Mouse (Mus musculus) G1E (cell line): Measurements from ENCODE around the gene Fhit. TPM values are rescaled to one million over a fixed set of nuclear protein-coding genes. Genes with fewer than 3 reads are reported as not detected.
"Not testable (repeated sequence)": the region's sequence is repeated elsewhere in the genome, so short reads cannot be mapped to it uniquely, and the experiment has no call there.

Experiments
- ATAC-seq: 2 replicates; pipeline ENCODE4 v1.8.0; 2016; ENCODE audit warnings: mild to moderate bottlenecking; ENCODE audit not compliant: insufficient number of reproducible peaks, poor library complexity, low FRiP score, severe bottlenecking; ENCODE audit errors: extremely low read depth
- DNase-seq: peaks from one replicate; pipeline ENCODE4 v3.0.0; 2012; ENCODE audit warnings: low spot score
- H3K27me3 ChIP-seq: 2 replicates; pipeline ENCODE4 v1.6.1; 2012; ENCODE audit warnings: mild to moderate bottlenecking, low read length, inconsistent platforms; ENCODE audit not compliant: insufficient read depth
- H3K36me3 ChIP-seq: replicated peaks from 2 replicates; pipeline ENCODE3; 2012; ENCODE audit warnings: mild to moderate bottlenecking, inconsistent platforms
- H3K4me1 ChIP-seq: 2 replicates; pipeline ENCODE4 v1.6.1; 2012; ENCODE audit warnings: low read depth, low read length, inconsistent platforms, mixed read lengths; ENCODE audit not compliant: insufficient read depth
- H3K4me3 ChIP-seq: 2 replicates; pipeline ENCODE4 v1.5.1; 2012; ENCODE audit warnings: low read depth, mild to moderate bottlenecking, inconsistent platforms, low read length, moderate library complexity, mixed read lengths
- H3K9me3 ChIP-seq: replicated peaks from 2 replicates; pipeline ENCODE4 v1.6.1; 2012; ENCODE audit warnings: inconsistent platforms
- CTCF ChIP-seq: IDR thresholded peaks from 2 replicates; pipeline ENCODE4 v1.5.1; 2012; ENCODE audit warnings: low read depth, low read length, inconsistent platforms, mixed read lengths
- GATA1 ChIP-seq: IDR thresholded peaks from 2 replicates; pipeline ENCODE4 v1.6.1; 2012; ENCODE audit warnings: borderline replicate concordance, low read length, inconsistent platforms, mixed read lengths
- GATA2 ChIP-seq: IDR thresholded peaks from 2 replicates; pipeline ENCODE4 v1.6.1; 2012; ENCODE audit warnings: low read depth, low read length, inconsistent platforms, borderline replicate concordance
- POLR2AphosphoS5 ChIP-seq: IDR thresholded peaks from 2 replicates; pipeline ENCODE4 v1.6.1; 2012; ENCODE audit warnings: low read depth, low read length, inconsistent platforms; ENCODE audit not compliant: insufficient replicate concordance
- TAL1 ChIP-seq: conservative IDR thresholded peaks from 2 replicates; pipeline ENCODE4 v1.6.1; 2012; ENCODE audit warnings: low read depth, low read length, inconsistent platforms, mixed read lengths
- polyA plus RNA-seq: library from polyadenylated mRNA; stranded (reverse); fragments of >175 nt; gene quantifications from 2 replicates; pipeline ENCODE4 v1.2.3, GENCODE M21; 2012
- total RNA-seq, 2 experiments: library from RNA; stranded (forward) in 1 of 2; stranded (reverse) in 1 of 2; fragments of 200-1000 nt in 1 of 2; fragments of >200 nt in 1 of 2; fragmentation: Nextera tagmentation in 1 of 2; gene quantifications; 2 replicates each; pipeline ENCODE4 v1.2.3; 2014 to 2017

Fhit gene
- total and polyA plus RNA-seq, 3 experiments: not detected

DNA sequence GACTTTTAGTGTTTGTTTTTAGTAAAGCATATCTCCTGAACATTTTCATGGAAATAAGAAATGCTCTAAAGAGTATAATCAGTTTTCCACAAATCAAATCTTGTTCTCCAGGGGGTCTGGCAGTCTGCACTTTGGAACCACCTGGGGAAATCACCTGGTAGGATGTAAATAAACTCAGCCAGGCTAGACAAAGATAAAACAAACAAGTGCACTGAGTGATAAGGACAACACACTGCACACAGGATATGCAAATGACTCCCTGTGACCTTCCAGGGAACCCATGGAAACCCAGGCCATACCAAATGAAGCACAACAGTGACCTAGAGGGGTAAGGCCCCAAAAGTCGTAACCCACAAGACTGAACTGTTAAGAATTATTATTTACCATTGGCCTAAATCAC lies 364.2 kb downstream of the Fhit start:
- no peaks in the 10 kb centered on the region for H3K27me3 ChIP-seq
- H3K9me3 ChIP-seq: no peaks in the 10 kb centered on the region
- ATAC-seq (no peak), DNase-seq (no peak)
- TF ChIP-seq TAL1 (no peak), GATA2 (no peak), CTCF (no peak), POLR2AphosphoS5 (no peak), GATA1 (no peak)
- H3K4me3 ChIP-seq: no peak overlapping the region
- H3K4me1 ChIP-seq: no peaks in the 10 kb centered on the region
- no peaks in the 10 kb centered on the region for H3K36me3 ChIP-seq

DNA sequence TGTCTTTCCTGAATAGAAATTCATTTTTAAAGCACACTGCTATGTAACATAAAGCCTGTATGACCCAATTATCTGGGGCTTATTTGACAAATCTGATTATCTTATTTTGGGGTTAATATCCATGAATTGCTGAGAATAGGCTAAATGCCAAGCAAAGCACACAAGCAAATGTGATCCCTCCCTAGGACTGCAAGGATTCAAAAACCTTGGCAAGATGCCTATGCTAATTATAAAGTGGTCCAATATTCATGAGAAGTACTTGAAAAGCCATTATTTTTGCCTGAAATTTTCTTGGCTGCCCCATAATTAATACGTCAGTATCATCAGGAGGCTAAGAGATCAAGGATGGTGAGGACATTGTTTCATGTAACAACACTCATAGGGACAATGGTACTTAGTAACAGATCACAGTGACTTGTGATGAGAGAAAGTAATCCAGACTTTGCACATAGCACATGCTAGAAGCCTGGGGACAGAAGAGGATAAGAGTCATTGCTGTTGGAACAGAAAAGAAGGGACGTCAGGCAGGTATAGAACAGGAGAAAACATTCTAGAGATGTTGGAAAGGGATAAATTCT lies 366.2 kb downstream of the Fhit start:
- no peak for DNase-seq
- TF ChIP-seq GATA2 (no peak), GATA1 (no peak), CTCF (no peak), TAL1 (no peak), POLR2AphosphoS5 (no peak)
- no peak for ATAC-seq
- no peaks in the 10 kb centered on the region for H3K36me3 ChIP-seq
- no peak overlapping the region for H3K4me3 ChIP-seq
- no peaks in the 10 kb centered on the region for H3K27me3 ChIP-seq
- H3K9me3 ChIP-seq: no peaks in the 10 kb centered on the region
- H3K4me1 ChIP-seq: no peaks in the 10 kb centered on the region

DNA sequence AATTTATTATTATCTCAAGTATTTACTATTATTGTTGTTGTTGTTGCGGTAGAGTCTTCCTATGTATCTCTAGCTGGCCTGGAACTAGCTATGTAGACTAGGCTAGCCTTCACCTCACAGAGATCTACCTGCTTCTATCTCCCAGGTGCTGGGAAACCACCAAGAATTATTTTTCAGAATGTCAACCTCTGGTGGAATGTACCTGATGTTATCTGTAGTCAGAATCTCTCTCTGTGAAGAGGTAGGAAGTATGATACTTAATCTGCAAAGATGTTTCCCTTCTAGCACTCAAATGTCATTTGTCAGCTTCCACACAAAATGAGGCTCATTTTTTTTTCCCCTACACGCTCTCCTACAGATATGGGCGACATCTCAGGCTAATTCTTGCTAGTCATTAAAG lies 377.9 kb downstream of the Fhit start:
- TF ChIP-seq CTCF (no peak), POLR2AphosphoS5 (no peak), TAL1 (no peak), GATA1 (no peak), GATA2 (no peak)
- Histone ChIP-seq H3K9me3 (0 out of 2 replicates have a peak, but pooled peaks cover 2% of the 10 kb centered on the region), H3K4me3 (no peak overlapping the region), H3K4me1 (no peaks in the 10 kb centered on the region), H3K27me3 (no peaks in the 10 kb centered on the region), H3K36me3 (no peaks in the 10 kb centered on the region)
- no peak for ATAC-seq
- DNase-seq: no peak

DNA sequence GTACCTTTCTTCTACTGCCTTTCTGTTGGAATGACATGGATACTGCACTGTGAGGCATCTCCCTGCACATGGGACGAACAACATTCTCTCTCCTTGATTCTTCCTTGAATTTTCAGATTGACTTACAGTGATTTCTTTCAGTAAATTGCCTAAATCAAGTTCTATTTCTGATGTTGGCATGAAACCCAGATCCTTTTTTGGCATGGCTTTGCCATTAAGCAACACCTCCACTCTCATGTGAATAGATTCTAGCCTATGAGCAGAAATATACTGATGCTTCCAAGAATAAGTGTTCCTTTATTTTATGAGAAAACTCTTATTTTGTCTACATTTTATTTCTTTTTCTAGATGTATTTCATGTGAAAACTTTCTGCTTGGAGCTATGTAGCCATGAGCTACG lies 383.1 kb downstream of the Fhit start:
- no peaks in the 10 kb centered on the region for H3K27me3 ChIP-seq
- ATAC-seq (no peak), DNase-seq (no peak)
- no peaks in the 10 kb centered on the region for H3K4me1 ChIP-seq
- H3K36me3 ChIP-seq: no peaks in the 10 kb centered on the region
- TF ChIP-seq GATA2 (no peak), TAL1 (no peak), GATA1 (no peak), POLR2AphosphoS5 (no peak), CTCF (no peak)
- no peak overlapping the region for H3K4me3 ChIP-seq
- H3K9me3 ChIP-seq: 0 out of 2 replicates have a peak, but pooled peaks cover 2% of the 10 kb centered on the region

DNA sequence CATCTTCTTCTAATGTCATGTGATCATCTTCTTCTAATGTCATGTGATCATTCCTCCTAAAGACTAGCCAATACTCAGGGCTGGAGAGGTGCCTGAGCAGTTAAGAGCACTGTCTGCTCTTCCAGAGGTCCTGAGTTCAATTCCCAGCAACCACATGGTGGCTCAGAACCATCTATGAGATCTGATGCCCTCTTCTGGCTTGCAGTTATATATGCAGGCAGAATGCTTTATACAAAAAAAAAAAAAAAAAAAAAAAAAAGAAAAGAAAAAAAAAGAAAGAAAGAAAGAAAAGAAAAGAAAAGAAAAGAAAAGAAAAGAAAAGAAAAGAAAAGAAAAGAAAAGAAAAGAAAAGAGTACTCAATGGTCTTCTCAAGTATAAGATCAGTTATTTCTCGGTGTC lies 407.0 kb downstream of the Fhit start:
- not testable (repeated sequence) for DNase-seq, ATAC-seq, H3K4me3 ChIP-seq, H3K27me3 ChIP-seq, H3K36me3 ChIP-seq, H3K4me1 ChIP-seq, H3K9me3 ChIP-seq

DNA sequence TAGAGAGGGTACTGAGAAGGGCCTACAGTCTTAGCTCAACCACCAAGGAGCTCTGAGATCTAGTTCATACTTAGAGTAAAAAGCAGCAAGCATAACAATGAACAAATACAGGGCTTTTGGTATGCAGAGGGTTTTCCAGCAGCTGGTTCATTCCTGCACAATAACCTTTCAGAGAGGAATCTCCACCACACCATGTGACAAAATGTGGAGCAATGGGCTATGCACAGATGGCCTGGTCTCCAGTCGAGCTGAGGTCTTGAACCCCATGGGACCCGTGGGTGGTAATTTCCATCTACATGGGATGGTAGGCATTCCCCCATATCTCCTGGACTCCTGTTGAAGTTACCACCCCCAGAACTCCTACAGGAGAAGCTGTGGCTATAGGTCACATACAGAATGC lies 423.8 kb downstream of the Fhit start:
- H3K36me3 ChIP-seq: no peaks in the 10 kb centered on the region
- no peak overlapping the region for H3K4me3 ChIP-seq
- H3K4me1 ChIP-seq: no peaks in the 10 kb centered on the region
- H3K9me3 ChIP-seq: 0 out of 2 replicates have a peak, but pooled peaks cover 2% of the 10 kb centered on the region
- TF ChIP-seq POLR2AphosphoS5: no peak
- no peak for TF ChIP-seq GATA1
- no peak for TF ChIP-seq CTCF
- no peak for TF ChIP-seq TAL1
- TF ChIP-seq GATA2: no peak
- no peaks in the 10 kb centered on the region for H3K27me3 ChIP-seq
- DNase-seq (no peak), ATAC-seq (no peak)

DNA sequence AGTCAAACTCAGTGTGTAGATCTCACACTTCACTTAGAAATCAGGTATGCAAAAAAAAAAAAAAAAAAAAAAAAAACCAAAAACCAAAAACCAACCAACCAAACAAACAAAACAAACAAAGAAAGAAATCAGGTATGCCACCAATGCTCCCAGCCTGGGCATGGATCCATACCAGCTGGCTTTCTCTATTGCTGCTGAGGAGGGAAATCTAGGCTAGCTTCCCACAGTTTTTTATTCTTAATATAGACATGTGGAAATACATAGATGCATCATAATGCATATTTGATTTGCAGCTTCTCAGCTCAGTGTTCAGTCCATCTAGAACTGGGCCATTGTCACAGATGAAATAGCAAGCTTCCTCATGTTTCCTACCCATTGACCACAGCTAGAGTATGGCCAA lies 439.3 kb downstream of the Fhit start:
- ATAC-seq (no peak), DNase-seq (no peak)
- Histone ChIP-seq H3K4me3 (no peak overlapping the region), H3K36me3 (no peaks in the 10 kb centered on the region), H3K27me3 (no peaks in the 10 kb centered on the region), H3K9me3 (no peaks in the 10 kb centered on the region), H3K4me1 (no peaks in the 10 kb centered on the region)
- no peak for TF ChIP-seq GATA1
- TF ChIP-seq TAL1: no peak
- TF ChIP-seq GATA2: no peak
- no peak for TF ChIP-seq POLR2AphosphoS5
- TF ChIP-seq CTCF: no peak
